Mouse (Mus musculus) c-Kit-positive CD71-positive TER-119-negative erythroid progenitor cells, embryonic 14.5 days (primary cell): Measurements from ENCODE around the gene Pop5.
A peak's percentile ranks its signal among the peaks of the same experiment; 100 is the strongest.

Experiments used
- DNase-seq: peaks from one replicate; pipeline ENCODE4 v3.0.0-alpha.2; 2013; ENCODE audit warnings: low read depth

Gene Pop5

DNA sequence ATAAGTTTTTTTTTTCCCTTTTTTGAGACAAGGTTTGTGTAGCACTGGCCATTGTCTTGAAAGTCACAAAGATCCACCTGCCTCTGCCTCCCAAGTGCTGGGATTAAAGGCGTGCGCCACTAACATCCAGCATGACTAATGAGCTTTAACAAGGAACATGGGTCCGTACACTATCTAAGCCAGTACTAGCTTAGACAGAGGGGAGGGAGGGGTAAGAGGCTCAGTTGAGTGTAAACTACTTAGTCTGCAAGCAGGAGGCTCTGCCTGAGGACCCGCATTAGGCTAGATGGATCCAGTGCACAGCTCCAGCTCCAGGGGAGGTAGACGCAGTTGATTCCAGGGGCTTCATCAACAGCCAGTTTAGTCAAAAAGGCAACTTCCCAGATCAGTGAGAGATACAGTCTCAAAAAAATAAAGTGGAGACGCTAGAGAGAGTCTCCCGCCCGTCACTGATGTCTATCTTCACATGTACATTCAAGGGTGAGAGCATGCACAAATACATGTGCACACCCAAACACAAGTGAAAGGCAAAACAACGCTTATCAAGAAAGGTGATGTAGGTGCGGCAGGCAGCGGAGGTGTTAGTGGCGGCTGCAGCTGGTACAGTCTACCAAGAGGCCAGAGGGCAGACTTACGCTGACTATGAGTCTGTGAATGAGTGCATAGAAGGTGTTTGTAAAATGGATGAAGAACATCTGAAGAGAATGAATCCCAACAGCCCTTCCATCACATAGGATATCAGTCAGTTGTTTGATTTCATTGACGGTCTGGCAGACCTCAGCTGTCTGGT is 27.1 kb downstream of the Pop5 start:
- no peak for DNase-seq

DNA sequence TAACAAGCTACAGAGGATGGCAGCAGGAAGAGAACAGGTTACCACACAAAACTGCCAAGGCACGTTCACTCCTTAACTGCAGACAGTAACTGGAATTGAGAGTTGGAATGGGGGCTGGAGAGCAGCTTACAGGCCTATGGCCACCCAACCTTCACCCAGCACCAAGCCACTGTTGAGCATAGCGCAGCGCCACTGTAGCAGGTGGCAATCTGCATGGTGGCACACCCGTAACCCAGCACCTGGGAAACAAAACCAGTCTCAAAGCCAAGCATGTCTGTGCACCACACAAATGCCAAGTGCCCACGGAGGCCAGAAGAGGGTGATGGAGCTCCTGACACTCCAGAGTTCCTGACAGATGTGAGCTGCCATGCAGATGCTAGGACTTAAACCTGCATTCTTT is 30.7 kb downstream of the Pop5 start:
- DNase-seq, result no peak

- DNase-seq, result peak; percentile 95
Observed at GRCm38 (mm10) chr5:115266787-115267468, 31.3 kb downstream of the Pop5 start.

DNA sequence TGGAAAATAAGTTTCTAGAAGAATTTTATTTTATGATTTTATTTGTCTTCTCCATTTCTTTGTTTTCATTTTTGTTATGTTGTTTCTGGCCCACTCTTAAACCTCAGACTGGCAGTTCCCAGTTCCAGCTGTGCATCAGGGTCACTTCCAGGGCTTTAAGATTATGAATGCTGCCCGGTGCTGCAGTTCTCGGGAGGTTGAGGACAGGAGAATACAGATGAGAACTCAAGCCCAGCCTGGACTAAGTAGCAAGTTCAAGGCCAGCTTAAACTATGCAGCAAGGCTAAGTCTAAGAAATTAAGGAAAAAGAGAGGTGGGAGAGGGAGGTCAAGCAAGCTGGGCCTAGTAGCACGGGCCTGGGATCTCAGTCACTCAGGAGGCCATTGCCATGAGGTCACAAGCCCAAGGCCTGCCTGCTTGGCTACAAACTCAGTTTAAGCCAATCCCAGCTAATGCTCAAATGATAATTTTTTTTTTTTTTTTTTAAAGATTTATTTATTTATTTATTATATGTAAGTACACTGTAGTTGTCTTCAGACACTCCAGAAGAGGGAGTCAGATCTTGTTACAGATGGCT is 31.9 kb downstream of the Pop5 start:
- DNase-seq, result no peak

DNA sequence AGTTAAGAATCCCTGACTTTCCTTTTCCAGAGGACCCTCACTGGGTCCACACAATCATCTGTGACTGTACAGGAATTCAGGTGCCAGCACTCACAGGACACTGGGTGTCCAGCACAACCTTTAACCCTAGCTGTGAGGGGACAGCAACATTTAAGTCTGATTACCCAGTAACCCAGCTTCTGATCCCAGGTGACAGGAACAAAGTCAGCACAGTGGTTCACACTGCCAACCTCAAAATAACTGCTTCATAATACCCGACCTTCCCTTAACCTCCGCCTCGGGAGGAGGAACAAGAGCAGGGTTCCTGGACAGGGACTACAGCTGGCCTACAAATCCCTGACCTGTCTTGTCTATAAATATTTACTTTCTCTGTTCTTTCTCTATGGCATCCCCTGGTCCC is 32.6 kb downstream of the Pop5 start:
- no peak for DNase-seq

- no peak for DNase-seq
Observed at GRCm38 (mm10) chr5:115269969-115270368, 34.3 kb downstream of the Pop5 start.

DNA sequence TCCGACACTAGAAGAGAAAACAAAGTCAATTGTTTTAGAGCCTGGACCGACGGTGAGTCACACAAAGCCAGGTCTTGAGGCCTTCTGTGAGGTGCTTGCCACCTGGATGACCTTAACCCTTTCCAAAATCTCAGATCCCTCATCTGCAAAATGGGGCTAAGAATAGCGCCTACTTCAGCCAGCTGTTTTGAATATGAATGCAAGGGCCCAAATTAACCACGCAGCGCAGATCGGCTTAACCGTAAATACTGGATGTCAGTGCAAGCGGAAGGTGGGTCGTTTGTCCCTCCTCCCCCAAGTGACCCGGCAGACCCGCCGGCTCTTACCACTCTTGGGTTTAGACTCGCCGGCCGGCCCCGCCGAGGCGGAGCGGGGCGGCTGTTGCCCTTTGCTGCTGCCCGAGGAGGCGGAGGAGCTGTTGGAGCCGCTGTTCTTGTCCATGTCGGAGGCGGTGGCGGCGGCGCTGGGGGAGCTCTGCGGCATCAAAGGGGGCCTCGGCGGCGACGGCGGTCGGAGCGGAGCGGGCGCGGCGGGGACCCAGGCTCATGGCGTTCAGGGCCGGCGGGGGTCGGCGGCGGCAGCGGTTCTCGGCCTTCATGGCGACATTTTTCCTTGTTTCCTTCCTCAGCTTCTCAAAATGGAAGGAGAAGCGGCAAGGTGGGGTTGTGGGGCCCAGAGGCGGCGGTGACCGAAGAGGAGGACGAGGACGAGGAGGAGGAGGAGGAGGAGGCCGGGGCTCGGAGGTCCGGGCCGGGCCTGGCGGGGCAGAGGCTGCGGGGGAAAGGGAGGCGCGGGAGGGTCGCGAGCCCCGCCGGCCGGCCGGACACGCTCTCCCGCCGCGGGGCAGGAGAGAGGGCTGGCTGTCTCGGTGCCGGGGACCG is 36.5 kb downstream of the Pop5 start:
- DNase-seq, result no peak

DNA sequence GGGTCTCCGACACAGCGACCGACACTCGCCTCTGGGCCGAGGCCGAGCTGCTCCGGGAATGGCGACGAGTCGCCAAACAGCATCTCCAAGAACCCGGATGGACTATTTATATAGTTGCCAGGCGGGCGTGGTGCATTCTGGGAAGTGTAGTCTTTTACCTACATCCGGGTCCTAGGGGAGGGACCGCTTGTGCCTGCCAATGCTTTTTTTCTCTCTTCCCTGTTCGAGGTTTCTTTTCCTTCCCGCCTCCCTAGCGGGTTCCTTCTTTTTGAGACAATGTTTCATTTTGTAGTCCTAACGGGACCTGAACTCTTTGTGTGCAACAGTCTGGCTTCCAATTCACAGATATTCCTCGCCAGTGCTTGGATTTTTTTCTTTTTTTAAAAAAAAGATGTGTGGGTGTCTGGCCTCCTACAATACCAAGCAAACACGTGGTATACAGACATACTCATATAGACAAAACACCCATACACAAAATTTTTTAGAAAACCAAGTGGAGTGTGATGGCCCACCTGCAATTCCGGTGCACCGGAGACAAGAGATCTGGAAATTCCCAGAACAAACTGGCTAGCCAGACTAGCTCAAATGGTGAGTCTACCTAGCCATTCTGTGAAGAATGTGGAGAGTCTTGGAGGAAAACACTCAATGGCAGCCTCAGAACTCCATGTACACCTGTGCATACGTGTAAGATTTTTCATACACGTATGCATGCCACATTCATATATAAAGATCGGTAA is 37.3 kb downstream of the Pop5 start, which contains the start of gene Rnf10:
Gene Rnf10 (minus strand): TSS at position 87 of the 737 bp plus-strand sequence.
- DNase-seq, result peak; percentile 95

- no peak for DNase-seq
Observed at GRCm38 (mm10) chr5:115273549-115274135, 38.0 kb downstream of the Pop5 start.

- DNase-seq, result no peak
Observed at GRCm38 (mm10) chr5:115274353-115274752, 38.7 kb downstream of the Pop5 start.

DNA sequence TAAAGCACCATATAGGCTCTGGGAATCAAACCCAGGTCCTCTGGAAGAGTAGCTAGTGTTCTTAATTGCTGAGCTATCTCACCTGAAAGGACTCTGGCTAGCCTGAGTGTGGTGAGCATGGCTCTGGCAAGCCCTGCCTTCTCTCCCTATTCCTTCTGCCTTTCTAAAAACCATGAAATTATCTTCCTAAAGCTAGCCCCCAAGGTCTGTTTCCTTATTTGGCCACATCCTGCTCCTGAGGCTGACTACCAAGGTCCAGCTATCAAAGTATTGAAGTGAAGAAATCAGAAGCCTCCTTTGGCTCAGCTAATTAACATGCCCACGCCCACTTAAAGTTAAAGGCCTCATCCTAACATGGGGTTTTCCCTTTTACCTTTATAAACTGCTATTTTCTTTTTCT is 39.1 kb downstream of the Pop5 start:
- DNase-seq, result no peak

GRCm38 (mm10) chr5:115275998-115276397 is 40.4 kb downstream of the Pop5 start:
- no peak for DNase-seq

DNA sequence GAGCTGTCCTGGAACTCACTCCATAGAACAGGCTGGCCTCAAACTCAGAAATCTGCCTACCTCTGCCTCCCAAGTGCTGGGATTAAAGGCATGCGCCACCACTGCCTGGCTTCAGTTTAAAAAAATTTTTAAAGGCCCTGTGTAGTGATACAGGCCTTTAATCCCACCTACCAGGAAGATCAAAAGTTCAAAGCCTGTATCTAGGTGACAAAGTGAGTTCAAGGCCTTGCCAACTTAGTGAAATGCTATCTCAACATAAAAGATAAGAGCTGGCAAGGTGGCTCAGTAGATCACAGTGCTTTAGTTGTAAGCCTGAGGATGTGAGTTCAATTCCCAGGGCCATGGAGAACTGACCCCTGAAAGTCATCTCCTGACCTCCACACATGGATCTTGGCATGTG is 42.4 kb downstream of the Pop5 start:
- DNase-seq, result no peak

DNA sequence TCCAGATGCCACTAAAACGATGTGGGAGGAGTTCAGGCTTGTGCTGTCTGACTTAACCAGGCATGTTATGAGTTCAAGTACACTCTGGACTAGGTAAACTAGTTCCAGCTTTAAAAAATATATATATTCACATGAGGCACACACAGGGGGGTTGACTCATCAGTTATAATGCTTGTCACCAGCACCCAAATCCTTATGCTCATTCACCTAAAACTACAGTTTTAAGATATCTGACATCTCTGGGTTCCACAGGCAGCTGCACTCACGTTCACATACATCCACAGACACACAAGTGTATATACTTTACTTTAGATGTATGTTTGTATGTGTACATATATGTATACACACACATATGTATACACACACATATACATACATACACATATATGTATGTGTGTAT is 43.1 kb downstream of the Pop5 start:
- no peak for DNase-seq

DNA sequence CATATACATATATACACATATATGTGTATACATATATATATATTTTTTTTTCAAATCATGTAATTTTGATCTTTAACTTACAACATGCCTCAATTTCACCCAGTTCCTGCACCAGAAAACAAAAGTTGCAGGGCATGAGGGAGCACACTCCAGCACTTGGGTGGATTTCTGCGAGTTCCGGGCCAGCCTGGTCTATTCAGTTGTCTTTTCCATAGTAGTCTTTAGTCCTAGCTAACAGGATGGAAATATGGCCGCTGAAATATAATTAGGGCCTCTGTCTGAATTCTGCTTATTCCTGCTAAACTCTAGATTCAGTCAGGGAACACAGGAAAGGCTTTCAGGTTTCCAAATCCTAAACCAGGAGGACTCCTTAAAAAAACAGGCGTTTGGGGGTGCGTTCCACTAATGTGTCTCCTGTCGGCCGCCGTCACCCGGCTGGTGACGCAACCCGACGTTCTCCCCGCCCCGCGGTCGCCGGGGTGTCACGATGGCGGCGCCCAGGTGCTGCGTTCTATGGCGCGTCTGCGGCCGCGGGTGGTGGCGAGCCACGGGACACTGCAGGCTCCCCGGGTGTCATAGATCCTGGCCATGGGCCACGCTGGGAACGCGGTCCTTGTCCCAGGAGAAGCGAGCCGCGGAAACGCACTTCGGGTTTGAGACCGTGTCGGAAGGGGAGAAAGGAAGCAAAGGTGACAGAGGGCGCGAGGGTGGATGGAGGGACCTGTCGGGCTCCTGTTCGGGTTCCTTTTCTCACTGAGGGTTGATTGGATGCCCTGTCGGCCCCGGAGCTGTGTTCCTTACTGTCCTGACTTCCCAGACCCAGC is 43.8 kb downstream of the Pop5 start, which contains the start of gene Coq5:
Gene Coq5 (plus strand): TSS at position 441 of the 824 bp plus-strand sequence.
- peak; percentile 80 for DNase-seq

DNA sequence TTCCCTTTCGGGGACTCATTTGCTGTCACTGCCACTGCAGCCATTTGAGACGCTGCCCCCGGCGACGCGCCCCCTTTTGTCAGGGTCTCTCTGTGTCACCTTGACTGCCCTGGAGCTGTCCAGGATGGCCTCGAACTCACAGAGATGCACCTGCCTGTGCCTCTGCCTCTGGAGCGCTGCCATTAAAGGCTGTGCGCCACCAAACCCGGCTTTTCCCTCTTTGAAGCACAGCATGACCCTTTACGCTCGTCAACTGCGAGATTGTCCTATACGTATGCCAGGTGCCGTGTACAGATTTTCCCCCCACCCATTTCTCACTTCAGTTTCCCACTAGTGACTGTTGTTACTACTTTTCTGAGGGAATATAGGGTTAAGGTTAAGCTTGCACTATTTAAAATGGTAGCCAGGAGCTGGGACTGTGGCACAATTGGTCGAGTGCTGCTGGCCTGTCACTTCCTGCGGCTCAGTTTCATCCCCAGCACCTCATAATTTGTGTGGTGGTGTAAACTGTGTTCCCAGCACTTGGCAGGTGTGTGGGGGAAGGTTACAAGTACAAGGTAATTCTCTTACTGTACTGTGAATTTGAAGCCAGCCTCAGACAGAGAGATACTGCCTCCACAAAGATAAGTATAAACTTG is 44.5 kb downstream of the Pop5 start:
- DNase-seq, result no peak

DNA sequence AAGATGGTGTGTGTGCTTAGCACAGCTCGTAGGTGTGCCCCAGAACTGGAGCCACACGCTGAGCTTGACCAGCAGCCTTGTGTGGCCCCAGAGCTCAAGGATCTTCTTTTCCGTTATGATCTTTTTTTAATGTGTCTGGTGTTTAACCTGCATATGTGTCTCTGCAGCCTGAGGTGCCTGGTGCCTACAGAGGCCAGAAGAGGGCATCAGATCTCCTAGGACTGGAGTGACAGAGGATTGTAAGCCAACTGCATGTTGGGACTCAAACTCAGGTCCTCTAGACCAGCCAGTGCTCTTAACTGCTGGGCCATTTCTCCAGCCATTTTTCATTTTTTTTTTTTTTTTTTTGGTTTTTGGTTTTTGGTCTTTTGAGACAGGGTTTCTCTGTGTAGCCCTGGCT is 49.1 kb downstream of the Pop5 start:
- no peak for DNase-seq

GRCm38 (mm10) chr5:115294173-115294572 is 58.5 kb downstream of the Pop5 start:
- DNase-seq, result no peak
